In the genomic region with DNA sequence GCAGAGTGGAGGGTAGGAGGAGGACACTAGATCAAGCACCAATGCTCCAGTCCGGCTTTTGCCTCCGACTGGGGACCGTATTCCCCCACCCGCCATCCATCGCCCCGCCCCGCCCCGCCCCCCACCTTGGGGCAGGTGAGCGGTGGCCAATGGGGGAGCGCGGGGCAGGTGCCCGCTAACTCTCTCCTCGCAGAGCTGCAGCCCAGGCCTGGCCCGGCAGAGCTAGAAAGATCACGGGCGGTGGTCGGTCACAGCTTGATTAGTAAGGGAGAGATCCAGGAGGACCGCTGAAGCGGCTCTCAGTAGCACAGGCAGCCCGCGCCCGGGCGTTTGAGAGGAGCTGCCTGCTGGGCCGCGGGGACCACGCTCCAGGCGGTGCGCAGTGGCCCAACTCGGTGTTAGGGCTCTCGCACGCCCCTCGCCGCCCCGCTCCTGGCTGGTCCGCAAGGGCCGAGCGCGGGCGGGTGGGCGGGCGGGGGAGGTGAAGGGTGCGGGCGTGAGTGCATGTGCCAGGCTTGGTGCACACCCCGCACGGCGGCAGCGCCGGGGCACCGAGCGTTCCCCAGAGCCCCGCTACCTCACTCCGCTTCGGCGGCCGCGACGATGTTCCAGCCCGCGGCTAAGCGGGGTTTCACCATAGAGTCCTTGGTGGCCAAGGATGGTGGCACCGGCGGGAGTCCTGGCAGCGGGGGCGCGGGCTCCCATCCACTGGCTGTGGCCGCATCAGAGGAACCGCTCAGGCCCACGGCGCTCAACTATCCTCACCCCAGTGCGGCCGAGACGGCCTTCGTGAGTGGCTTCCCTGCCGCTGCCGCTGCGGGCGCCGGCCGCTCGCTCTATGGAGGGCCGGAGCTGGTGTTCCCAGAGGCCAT, we compare ENCODE assay signal across 10 mouse cellular contexts. TPM values are rescaled to one million over a fixed set of nuclear protein-coding genes. Genes with fewer than 3 reads are reported as not detected.
DNase-seq lines count a peak whose midpoint lies in the region; ATAC-seq and TF ChIP-seq lines count a peak whose summit lies in the region.
"Had no signal": no experiment of that assay in that cellular context is flagged by ENCODE, and none has a peak within 500 bp of the region (broad histone marks: within the 10 kb centered on the region; RNA-seq: fewer than 3 reads in every experiment).

Gene Emx1 (plus strand): TSS at position 99 of the 872 bp plus-strand sequence.

- peak; percentile 64 for ATAC-seq in embryonic facial prominence, embryonic 15.5 days (ENCODE audit: insufficient number of reproducible peaks, low FRiP score, low TSS enrichment, low read depth)
- ATAC-seq in intestine, embryonic 16.5 days = peak; percentile 85
- ATAC-seq in stomach, embryonic 16.5 days (ENCODE audit: insufficient read depth, low FRiP score) = peak; percentile 82; the same call in 1 of the 2 replicates

- H3K4me3 ChIP-seq in heart, adult 2 months = peak within 1 kb of the TSS; percentile 11
- peak within 1 kb of the TSS; percentile 35 for H3K4me3 ChIP-seq in embryonic facial prominence, embryonic 15.5 days (replicated peaks)
- H3K4me3 ChIP-seq in intestine, embryonic 16.5 days (ENCODE audit: low read length) = peak within 1 kb of the TSS; percentile 45
- peak within 1 kb of the TSS; percentile 45 for H3K4me3 ChIP-seq in stomach, embryonic 16.5 days (replicated peaks; ENCODE audit: low read length)

- H3K4me2 ChIP-seq in embryonic facial prominence, embryonic 15.5 days (replicated peaks) = peak within 1 kb of the TSS; percentile 63
- H3K4me2 ChIP-seq in intestine, embryonic 16.5 days (ENCODE audit: low read depth, low read length) = peak within 1 kb of the TSS; percentile 84
- H3K4me2 ChIP-seq in stomach, embryonic 16.5 days (ENCODE audit: low read depth, low read length) = peak within 1 kb of the TSS; percentile 75

- no peaks in the 10 kb centered on the region for H3K4me1 ChIP-seq in heart, adult 2 months (ENCODE audit: control insufficient read depth, insufficient read depth, low read length)
- peaks cover 43% of the 10 kb centered on the region for H3K4me1 ChIP-seq in embryonic facial prominence, embryonic 15.5 days
- peaks cover 27% of the 10 kb centered on the region for H3K4me1 ChIP-seq in intestine, embryonic 16.5 days (ENCODE audit: control insufficient read depth, insufficient read depth, low read length)
- peaks cover 20% of the 10 kb centered on the region for H3K4me1 ChIP-seq in stomach, embryonic 16.5 days (ENCODE audit: control insufficient read depth, insufficient read depth, low read length)

- intact Hi-C loops in heart, adult 2 months (cut with DNase I) = no loop called here
- intact Hi-C loops in left cerebral cortex, postnatal 25 days (cut with DNase I) = loop anchor here (2.0 kb wide), 1 partner anchor 31 kb away; no protein-coding TSS in a partner anchor

- no peak for TF ChIP-seq POLR2A in heart, adult 2 months (IDR thresholded peaks at IDR 0.05; ENCODE audit: insufficient read depth, low read depth, low read length)

- H3K9ac ChIP-seq in heart, adult 2 months (ENCODE audit: low read depth, low read length) = no peak within 1 kb of the TSS
- no peak within 1 kb of the TSS for H3K9ac ChIP-seq in embryonic facial prominence, embryonic 15.5 days
- peak within 1 kb of the TSS; percentile 45; the same call in 1 of the 2 replicates for H3K9ac ChIP-seq in intestine, embryonic 16.5 days (ENCODE audit: low read depth, low read length)
- 0 out of 2 replicates have a peak within 1 kb of the TSS, but pooled peaks have one; percentile 6 for H3K9ac ChIP-seq in stomach, embryonic 16.5 days (ENCODE audit: low read length)

- WGBS in heart, adult 2 months = 2% methylated on average over 79 of the region's 81 CpGs
- under 1% methylated on average over 76 of the region's 81 CpGs for WGBS in embryonic facial prominence, embryonic 15.5 days
- under 1% methylated on average over 77 of the region's 81 CpGs for WGBS in intestine, embryonic 16.5 days
- under 1% methylated on average over 68 of the region's 81 CpGs for WGBS in stomach, embryonic 16.5 days

- no peak for TF ChIP-seq EP300 in heart, adult 2 months (IDR thresholded peaks at IDR 0.05; ENCODE audit: insufficient read depth, low read depth, low read length)

- no peak for TF ChIP-seq CTCF in heart, adult 2 months (IDR thresholded peaks at IDR 0.05)

- H3K9me3 ChIP-seq in embryonic facial prominence, embryonic 15.5 days (replicated peaks) = no peaks in the 10 kb centered on the region
- H3K9me3 ChIP-seq in intestine, embryonic 16.5 days (ENCODE audit: control insufficient read depth, low read length) = no peaks in the 10 kb centered on the region
- H3K9me3 ChIP-seq in stomach, embryonic 16.5 days (replicated peaks; ENCODE audit: control insufficient read depth, low read length) = no peaks in the 10 kb centered on the region
- H3K9me3 ChIP-seq: G1E had no signal

- H3K27ac ChIP-seq in heart, adult 2 months = no peak within 1 kb of the TSS
- no peak within 1 kb of the TSS for H3K27ac ChIP-seq in embryonic facial prominence, embryonic 15.5 days (replicated peaks)
- no peak within 1 kb of the TSS for H3K27ac ChIP-seq in intestine, embryonic 16.5 days (ENCODE audit: low read length)
- no peak within 1 kb of the TSS for H3K27ac ChIP-seq in stomach, embryonic 16.5 days (ENCODE audit: low read length)

- no peaks in the 10 kb centered on the region for H3K79me2 ChIP-seq in heart, adult 2 months (replicated peaks; ENCODE audit: control insufficient read depth, insufficient read depth, low read length)

- DNase-seq in heart, adult 2 months = no peak
- no peak for DNase-seq in heart, adult 8-10 months (ENCODE audit: low spot score)
- peak; percentile 71 to 86 for DNase-seq in left cerebral cortex, postnatal 25 days (ENCODE audit: low spot score in 2 of 2)
- peak; percentile 36 for DNase-seq in mesoderm, embryonic 11.5 days (ENCODE audit: low read depth, low spot score)
- no peak for DNase-seq in thymus, postnatal 36 days

- peaks cover 33% of the 10 kb centered on the region for H3K27me3 ChIP-seq in heart, adult 2 months (ENCODE audit: control insufficient read depth, insufficient read depth, low read length)
- peaks cover 86% of the 10 kb centered on the region for H3K27me3 ChIP-seq in embryonic facial prominence, embryonic 15.5 days
- H3K27me3 ChIP-seq in intestine, embryonic 16.5 days (replicated peaks; ENCODE audit: control insufficient read depth, insufficient read depth, low read length) = peaks cover 66% of the 10 kb centered on the region
- H3K27me3 ChIP-seq in stomach, embryonic 16.5 days (ENCODE audit: control insufficient read depth, insufficient read depth, low read length) = peaks cover 79% of the 10 kb centered on the region

- H3K36me3 ChIP-seq in heart, adult 2 months (ENCODE audit: control insufficient read depth, insufficient read depth, low read length) = no peaks in the 10 kb centered on the region
- H3K36me3 ChIP-seq in embryonic facial prominence, embryonic 15.5 days = no peaks in the 10 kb centered on the region
- H3K36me3 ChIP-seq in intestine, embryonic 16.5 days (ENCODE audit: control insufficient read depth, insufficient read depth, low read length) = no peaks in the 10 kb centered on the region
- H3K36me3 ChIP-seq in stomach, embryonic 16.5 days (ENCODE audit: control insufficient read depth, insufficient read depth, low read length) = no peaks in the 10 kb centered on the region
- H3K36me3 ChIP-seq: G1E had no signal

RNA-seq across cellular contexts. Expression of gene Emx1, which starts in this region (rescaled TPM):
- not detected for total RNA-seq in heart, adult 2 months (2021)
- not detected in 2 replicates for polyA plus RNA-seq in heart, adult 2 months (2012; rRNA removed)
- total RNA-seq in heart, adult 8-10 months (2022) = not detected
- 0.21 and 0.45 TPM in 2 replicates for polyA plus RNA-seq in embryonic facial prominence, embryonic 15.5 days (2015; fragmentation: Nextera tagmentation; extraction: Ambion mirVana)
- polyA plus RNA-seq in intestine, embryonic 16.5 days (2015; fragmentation: Nextera tagmentation; extraction: Ambion mirVana) = 0.10 TPM in 1 of 2 replicates, not detected in the other
- total RNA-seq in left cerebral cortex, postnatal 25 days (2021) = 10 to 100 TPM; 33.6 to 33.7 TPM
- not detected in 2 replicates for polyA plus RNA-seq in stomach, embryonic 16.5 days (2015; fragmentation: Nextera tagmentation; extraction: Ambion mirVana)
- total RNA-seq: G1E; heart, postnatal 10 days had no signal
- polyA plus RNA-seq: G1E had no signal

Comparison
In these comparisons a context has a peak if more than half of its experiments do, and no peak if none do; other contexts are left out.
1. RNA of gene Emx1 (total RNA-seq): 33.6 to 33.7 TPM in left cerebral cortex, postnatal 25 days; not detected in heart, adult 2 months and not detected in heart, adult 8-10 months; every median in the first group is over 10 times any median in the second.
2. Peak in ATAC-seq, H3K4me3 ChIP-seq and H3K4me2 ChIP-seq in embryonic facial prominence, embryonic 15.5 days; RNA of the gene not detected or under 1 TPM.
3. Peak in ATAC-seq, H3K4me3 ChIP-seq, H3K9ac ChIP-seq and H3K4me2 ChIP-seq in intestine, embryonic 16.5 days; RNA of the gene not detected or under 1 TPM.
4. Peak in ATAC-seq, H3K4me3 ChIP-seq, H3K9ac ChIP-seq and H3K4me2 ChIP-seq in stomach, embryonic 16.5 days; RNA of the gene not detected or under 1 TPM.
5. DNase-seq: peak in left cerebral cortex, postnatal 25 days (2 of 2) and mesoderm, embryonic 11.5 days (single experiment); none in heart, adult 2 months (0 of 2), heart, adult 8-10 months (single experiment) and thymus, postnatal 36 days (0 of 2).
6. Peak in every context shown above with its lines, with median percentiles within 50 percentile points of each other: H3K4me3 ChIP-seq, ATAC-seq and H3K4me2 ChIP-seq.